Mouse (Mus musculus): ENCODE measurements around the gene B3gnt9. TPM values are rescaled to one million over a fixed set of nuclear protein-coding genes. Genes with fewer than 3 reads are reported as not detected.

Gene B3gnt9
- total and polyA plus RNA-seq, 3 experiments, result 2.7 to 4.7 TPM; not detected in 1

- Histone ChIP-seq H3K9me3 (replicated peaks; ENCODE audit: insufficient read depth, low read length) (no peaks in the 10 kb centered on the region), H3K4me3 (ENCODE audit: control insufficient read depth in 1 of 2, insufficient read depth in 1 of 2, low read depth in 2 of 2, low read length in 2 of 2) (peak overlapping the region; percentile 68 to 81), H3K9ac (ENCODE audit: control insufficient read depth, low read depth, low read length, poor library complexity, severe bottlenecking) (peak overlapping the region; percentile 86), H3K36me3 (ENCODE audit: control insufficient read depth in 1 of 2, insufficient read depth in 2 of 2, low read length in 2 of 2) (peaks cover 0 to 9% of the 10 kb centered on the region in 2 experiments; a peak in 2 of 4 replicates), H3K27me3 (ENCODE audit: control insufficient read depth in 1 of 2, insufficient read depth in 2 of 2, low read length in 2 of 2) (no peaks in the 10 kb centered on the region), H3K79me2 (ENCODE audit: control insufficient read depth, insufficient read depth, low read length, poor library complexity) (peaks cover 21% of the 10 kb centered on the region), H3K4me1 (ENCODE audit: control insufficient read depth in 1 of 2, insufficient read depth in 2 of 2, low read length in 2 of 2) (peaks cover 5 to 6% of the 10 kb centered on the region in 2 experiments; a peak in 3 of 4 replicates), H3K27ac (ENCODE audit: control insufficient read depth, low read depth, low read length) (no peak overlapping the region)
- peak; percentile 53 for DNase-seq (ENCODE audit: low read depth, low spot score)
- TF ChIP-seq MXI1 (IDR thresholded peaks at IDR 0.05; ENCODE audit: low read depth, low read length), result peak; percentile 25; the same call in 1 of the 2 replicates
- TF ChIP-seq ETS1 (IDR thresholded peaks at IDR 0.05; ENCODE audit: low read depth, low read length), result no peak
- TF ChIP-seq MAX (IDR thresholded peaks at IDR 0.05; ENCODE audit: low read length), result no peak
- peak; percentile 51; the same call in 1 of the 2 replicates for TF ChIP-seq SIN3A (IDR thresholded peaks at IDR 0.05; ENCODE audit: low read length)
Observed at GRCm38 (mm10) chr8:105225917-105226316, 29.0 kb downstream of the B3gnt9 start.

- no peak for DNase-seq (ENCODE audit: low read depth, low spot score)
- Histone ChIP-seq H3K27me3 (ENCODE audit: control insufficient read depth in 1 of 2, insufficient read depth in 2 of 2, low read length in 2 of 2) (no peaks in the 10 kb centered on the region), H3K4me1 (ENCODE audit: control insufficient read depth in 1 of 2, insufficient read depth in 2 of 2, low read length in 2 of 2) (peaks cover 5 to 6% of the 10 kb centered on the region in 2 experiments; a peak in 3 of 4 replicates), H3K27ac (ENCODE audit: control insufficient read depth, low read depth, low read length) (peak overlapping the region; percentile 20), H3K9ac (ENCODE audit: control insufficient read depth, low read depth, low read length, poor library complexity, severe bottlenecking) (peak overlapping the region; percentile 86), H3K9me3 (replicated peaks; ENCODE audit: insufficient read depth, low read length) (no peaks in the 10 kb centered on the region), H3K36me3 (ENCODE audit: control insufficient read depth in 1 of 2, insufficient read depth in 2 of 2, low read length in 2 of 2) (peaks cover 0 to 9% of the 10 kb centered on the region in 2 experiments; a peak in 2 of 4 replicates), H3K4me3 (ENCODE audit: control insufficient read depth in 1 of 2, insufficient read depth in 1 of 2, low read depth in 2 of 2, low read length in 2 of 2) (peak overlapping the region; percentile 68 to 81), H3K79me2 (ENCODE audit: control insufficient read depth, insufficient read depth, low read length, poor library complexity) (peaks cover 21% of the 10 kb centered on the region)
- TF ChIP-seq ZNF384 (IDR thresholded peaks at IDR 0.05; ENCODE audit: low read depth, low read length) (no peak), TCF12 (IDR thresholded peaks at IDR 0.05; ENCODE audit: low read depth, low read length) (no peak), SIN3A (IDR thresholded peaks at IDR 0.05; ENCODE audit: low read length) (peak; percentile 8; the same call in 1 of the 2 replicates), MAZ (IDR thresholded peaks at IDR 0.05; ENCODE audit: low read depth, low read length) (peak; percentile 26; the same call in 1 of the 2 replicates)
Observed at GRCm38 (mm10) chr8:105225272-105225593, 29.7 kb downstream of the B3gnt9 start.

- Histone ChIP-seq H3K79me2 (ENCODE audit: control insufficient read depth, insufficient read depth, low read length, poor library complexity) (peaks cover 21% of the 10 kb centered on the region), H3K4me1 (ENCODE audit: control insufficient read depth in 1 of 2, insufficient read depth in 2 of 2, low read length in 2 of 2) (peaks cover 5 to 6% of the 10 kb centered on the region in 2 experiments; a peak in 3 of 4 replicates), H3K4me3 (ENCODE audit: control insufficient read depth in 1 of 2, insufficient read depth in 1 of 2, low read depth in 2 of 2, low read length in 2 of 2) (peak within 1 kb of the TSS; percentile 68 to 81), H3K27ac (ENCODE audit: control insufficient read depth, low read depth, low read length) (peak within 1 kb of the TSS; percentile 69), H3K9ac (ENCODE audit: control insufficient read depth, low read depth, low read length, poor library complexity, severe bottlenecking) (peak within 1 kb of the TSS; percentile 86), H3K9me3 (replicated peaks; ENCODE audit: insufficient read depth, low read length) (no peaks in the 10 kb centered on the region), H3K36me3 (ENCODE audit: control insufficient read depth in 1 of 2, insufficient read depth in 2 of 2, low read length in 2 of 2) (peaks cover 0 to 9% of the 10 kb centered on the region in 2 experiments; a peak in 2 of 4 replicates), H3K27me3 (ENCODE audit: control insufficient read depth in 1 of 2, insufficient read depth in 2 of 2, low read length in 2 of 2) (no peaks in the 10 kb centered on the region)
- DNase-seq (ENCODE audit: low read depth, low spot score), result peak; percentile 96
- TF ChIP-seq USF2 (IDR thresholded peaks at IDR 0.05; ENCODE audit: borderline replicate concordance in 1 of 2, insufficient read depth in 1 of 2, low read depth in 1 of 2, low read length in 2 of 2), result no peak
- TF ChIP-seq ZKSCAN1 (IDR thresholded peaks at IDR 0.05; ENCODE audit: low read depth, low read length), result no peak
- TF ChIP-seq MAZ (IDR thresholded peaks at IDR 0.05; ENCODE audit: low read depth, low read length), result peak; percentile 79; the same call in 1 of the 2 replicates
- peak; percentile 88; the same call in 1 of the 2 replicates for TF ChIP-seq TCF12 (IDR thresholded peaks at IDR 0.05; ENCODE audit: low read depth, low read length)
- peak; percentile 92 for TF ChIP-seq TBP (IDR thresholded peaks at IDR 0.05; ENCODE audit: low read depth, low read length)
- peak; percentile 67; the same call in 1 of the 2 replicates for TF ChIP-seq ELF1 (IDR thresholded peaks at IDR 0.05; ENCODE audit: low read depth, low read length)
- TF ChIP-seq NRF1 (IDR thresholded peaks at IDR 0.05; ENCODE audit: insufficient read depth, low read depth, low read length, poor library complexity, severe bottlenecking), result peak; percentile 85
- TF ChIP-seq NELFE (IDR thresholded peaks at IDR 0.05; ENCODE audit: low read depth, low read length), result peak; percentile 99
- TF ChIP-seq UBTF (IDR thresholded peaks at IDR 0.05; ENCODE audit: borderline replicate concordance, insufficient read depth, low read depth, low read length), result no peak
- no peak for TF ChIP-seq POLR2AphosphoS5 (IDR thresholded peaks at IDR 0.05; ENCODE audit: borderline replicate concordance, low read depth, low read length)
- no peak for TF ChIP-seq RCOR1 (IDR thresholded peaks at IDR 0.05; ENCODE audit: low read depth, low read length)
- peak; percentile 86 for TF ChIP-seq SIN3A (IDR thresholded peaks at IDR 0.05; ENCODE audit: low read length)
- TF ChIP-seq HCFC1 (IDR thresholded peaks at IDR 0.05; ENCODE audit: low read depth, low read length), result peak; percentile 94
- no peak for TF ChIP-seq GABPA (IDR thresholded peaks at IDR 0.05; ENCODE audit: low read depth, low read length)
- TF ChIP-seq CHD2 (IDR thresholded peaks at IDR 0.05; ENCODE audit: low read length), result no peak
- TF ChIP-seq POLR2AphosphoS2 (IDR thresholded peaks at IDR 0.05; ENCODE audit: low read length), result peak; percentile 99
- no peak for TF ChIP-seq RAD21 (IDR thresholded peaks at IDR 0.05; ENCODE audit: low read depth, low read length)
Observed at GRCm38 (mm10) chr8:105224413-105225271, 30.3 kb downstream of the B3gnt9 start, which contains the start of gene D230025D16Rik. D230025D16Rik (plus strand) TSS chr8:105225145.

Measured in MEL (cell line).